In genomic region chr4:101318836-101319235, GRCm38 (mm10) we compare ENCODE assay signal across 17 mouse cellular contexts. TPM values are rescaled to one million over a fixed set of nuclear protein-coding genes. Genes with fewer than 3 reads are reported as not detected.
DNase-seq lines count a peak whose midpoint lies in the region; ATAC-seq and TF ChIP-seq lines count a peak whose summit lies in the region.
"Had no signal": no experiment of that assay in that cellular context is flagged by ENCODE, and none has a peak within 500 bp of the region (broad histone marks: within the 10 kb centered on the region; RNA-seq: fewer than 3 reads in every experiment).

No protein-coding gene starts in this region.

- peak; percentile 26 for TF ChIP-seq RAD21 in CH12.LX (IDR thresholded peaks at IDR 0.05; ENCODE audit: low read depth, low read length)

- no peaks in the 10 kb centered on the region for H3K27me3 ChIP-seq in heart, postnatal 0 days (ENCODE audit: control insufficient read depth, insufficient read depth, low read length)
- H3K27me3 ChIP-seq in liver, postnatal 0 days (ENCODE audit: insufficient read depth, low read length): 0 out of 2 replicates have a peak, but pooled peaks cover 2% of the 10 kb centered on the region
- peaks cover 5% of the 10 kb centered on the region for H3K27me3 ChIP-seq in CH12.LX (replicated peaks)

- DNase-seq in heart, postnatal 0 days (ENCODE audit: low spot score): no peak
- DNase-seq in heart, postnatal 36 days: no peak
- no peak for DNase-seq in liver, postnatal 0 days
- no peak for DNase-seq in liver
- DNase-seq in CH12.LX (ENCODE audit: extremely low read depth): no peak
- no peak for DNase-seq in frontal cortex, adult 2 months (ENCODE audit: extremely low spot score in 1 of 2, low spot score in 1 of 2)
- no peak for DNase-seq in gastrocnemius, postnatal 14 days
- DNase-seq: cerebellum, adult 11-12 months; gastrocnemius, postnatal 36 days; kidney, postnatal 14 days; left cerebral cortex, postnatal 4 days; right cerebral cortex, postnatal 4 days; thymus, postnatal 36 days had no signal

- H3K4me2 ChIP-seq in heart, postnatal 0 days (ENCODE audit: low read depth, low read length): no peak overlapping the region
- no peak overlapping the region for H3K4me2 ChIP-seq in liver, postnatal 0 days (ENCODE audit: low read depth, low read length)
- no peak overlapping the region for H3K4me2 ChIP-seq in CH12.LX (ENCODE audit: insufficient read depth, low read depth, poor library complexity, severe bottlenecking)
- H3K4me2 ChIP-seq: embryonic facial prominence, embryonic 12.5 days; heart, embryonic 12.5 days had no signal

- no peak overlapping the region for H3K9ac ChIP-seq in heart, postnatal 0 days (replicated peaks; ENCODE audit: low read depth, low read length)
- H3K9ac ChIP-seq in liver, postnatal 0 days (replicated peaks): no peak overlapping the region
- no peak overlapping the region for H3K9ac ChIP-seq in CH12.LX (ENCODE audit: insufficient read depth, low read depth)
- H3K9ac ChIP-seq: embryonic facial prominence, embryonic 12.5 days; heart, embryonic 12.5 days had no signal

- dilution Hi-C loops in CH12.LX (cut with MboI; ENCODE audit: extremely low pct_ligation_motif_present, extremely low pct_unique_long_range_greater_than_20kb, low sequenced_read_pairs): no loop called here

- no peak for TF ChIP-seq POLR2A in CH12.LX (IDR thresholded peaks at IDR 0.05; ENCODE audit: low read depth, low read length)

- no peak overlapping the region for H3K27ac ChIP-seq in heart, postnatal 0 days (ENCODE audit: low read depth)
- no peak overlapping the region for H3K27ac ChIP-seq in liver, postnatal 0 days (ENCODE audit: low read depth)
- H3K27ac ChIP-seq in CH12.LX (ENCODE audit: insufficient read depth, low read depth): no peak overlapping the region
- H3K27ac ChIP-seq: embryonic facial prominence, embryonic 12.5 days; midbrain, embryonic 10.5 days had no signal

- no peaks in the 10 kb centered on the region for H3K36me3 ChIP-seq in heart, postnatal 0 days (replicated peaks; ENCODE audit: control insufficient read depth, insufficient read depth, low read length)
- no peaks in the 10 kb centered on the region for H3K36me3 ChIP-seq in liver, postnatal 0 days (replicated peaks; ENCODE audit: insufficient read depth, low read length)
- H3K36me3 ChIP-seq in CH12.LX (replicated peaks in 1 of 2; ENCODE audit: control insufficient read depth in 1 of 2, insufficient read depth in 1 of 2, low read length in 1 of 2): no peaks in the 10 kb centered on the region
- H3K36me3 ChIP-seq: embryonic facial prominence, embryonic 12.5 days; heart, embryonic 12.5 days; midbrain, embryonic 10.5 days had no signal

- H3K79me2 ChIP-seq in CH12.LX (replicated peaks; ENCODE audit: control insufficient read depth, extremely low read depth, insufficient read depth, poor library complexity, severe bottlenecking): no peaks in the 10 kb centered on the region

- WGBS in heart, postnatal 0 days: 86% methylated on average over 1 of the region's 1 CpGs
- 73% methylated on average over 1 of the region's 1 CpGs for WGBS in liver, postnatal 0 days (ENCODE audit: insufficient replicate concordance)

- no peak for ATAC-seq in heart, postnatal 0 days (ENCODE audit: insufficient read depth, low read depth)
- no peak for ATAC-seq in liver, postnatal 0 days
- ATAC-seq in megakaryocyte progenitor cell, adult 5-6 weeks (replicated peaks; ENCODE audit: poor library complexity): peak; percentile 45; the same call in 1 of the 2 replicates

- in situ Hi-C loops in CH12.LX (cut with MboI; ENCODE audit: low pct_ligation_motif_present, low pct_unique_long_range_greater_than_20kb, low sequenced_read_pairs): no loop called here

- TF ChIP-seq CTCF in heart, postnatal 0 days (IDR thresholded peaks at IDR 0.05; ENCODE audit: low read depth): peak; percentile 25; the same call in 1 of the 2 replicates
- TF ChIP-seq CTCF in liver, postnatal 0 days (IDR thresholded peaks at IDR 0.05; ENCODE audit: low read depth): peak; percentile 52
- peak in 1 of 2 experiments; percentile 43; a peak in 2 of 4 replicates for TF ChIP-seq CTCF in CH12.LX (conservative IDR thresholded peaks at IDR 0.05 in 1 of 2, IDR thresholded peaks at IDR 0.05 in 1 of 2; ENCODE audit: low read depth in 2 of 2, low read length in 2 of 2)

- no peaks in the 10 kb centered on the region for H3K4me1 ChIP-seq in heart, postnatal 0 days (ENCODE audit: control insufficient read depth, insufficient read depth)
- H3K4me1 ChIP-seq in liver, postnatal 0 days (ENCODE audit: insufficient read depth): 0 out of 2 replicates have a peak, but pooled peaks cover 3% of the 10 kb centered on the region
- no peaks in the 10 kb centered on the region for H3K4me1 ChIP-seq in CH12.LX (ENCODE audit: control insufficient read depth in 1 of 2, insufficient read depth in 2 of 2)
- H3K4me1 ChIP-seq: embryonic facial prominence, embryonic 12.5 days; heart, embryonic 12.5 days; midbrain, embryonic 10.5 days had no signal

- H3K9me3 ChIP-seq in heart, postnatal 0 days (replicated peaks; ENCODE audit: control insufficient read depth, low read length): no peaks in the 10 kb centered on the region
- no peaks in the 10 kb centered on the region for H3K9me3 ChIP-seq in liver, postnatal 0 days (ENCODE audit: low read length)
- H3K9me3 ChIP-seq in CH12.LX (replicated peaks; ENCODE audit: low read length): peaks cover 3% of the 10 kb centered on the region
- H3K9me3 ChIP-seq: embryonic facial prominence, embryonic 12.5 days; midbrain, embryonic 10.5 days had no signal

- no peak for TF ChIP-seq EP300 in heart, postnatal 0 days (IDR thresholded peaks at IDR 0.05; ENCODE audit: low read depth)
- no peak for TF ChIP-seq EP300 in liver, postnatal 0 days (IDR thresholded peaks at IDR 0.05; ENCODE audit: low read depth)
- no peak for TF ChIP-seq EP300 in CH12.LX (IDR thresholded peaks at IDR 0.05; ENCODE audit: low read length)

- intact Hi-C loops in heart, postnatal 36 days (cut with DNase I): no loop called here
- intact Hi-C loops in gastrocnemius, postnatal 14 days (cut with DNase I; ENCODE audit: low total_unique reads): loop anchor here (5.0 to 10.0 kb wide), 2 partner anchors 117 to 144 kb away; no protein-coding TSS in a partner anchor

- no peak overlapping the region for H3K4me3 ChIP-seq in heart, postnatal 0 days (ENCODE audit: low read depth, low read length)
- H3K4me3 ChIP-seq in liver, postnatal 0 days (ENCODE audit: low read depth, low read length): no peak overlapping the region
- H3K4me3 ChIP-seq in CH12.LX (replicated peaks in 1 of 3; ENCODE audit: low read depth in 2 of 3, low read length in 2 of 3, poor library complexity in 1 of 3): no peak overlapping the region
- H3K4me3 ChIP-seq: embryonic facial prominence, embryonic 12.5 days; heart, embryonic 12.5 days; midbrain, embryonic 10.5 days had no signal

TF ChIP-seq in CH12.LX, 34 proteins besides CTCF, POLR2A, EP300 and RAD21:
- TF ChIP-seq MAX (IDR thresholded peaks at IDR 0.05; ENCODE audit: low read length) (no peak), KAT2A (IDR thresholded peaks at IDR 0.05; ENCODE audit: insufficient replicate concordance, low read length) (no peak), SMC3 (IDR thresholded peaks at IDR 0.05; ENCODE audit: low read depth, low read length) (peak; percentile 31), BHLHE40 (IDR thresholded peaks at IDR 0.05; ENCODE audit: low read depth, low read length) (no peak), NRF1 (IDR thresholded peaks at IDR 0.05; ENCODE audit: low read depth, low read length) (no peak), ZC3H11A (IDR thresholded peaks at IDR 0.05; ENCODE audit: low read depth, low read length) (no peak), ZNF384 (IDR thresholded peaks at IDR 0.05; ENCODE audit: low read depth, low read length) (no peak)

RNA-seq across cellular contexts. Expression of gene Jak1, which starts 53.8 kb away (rescaled TPM):
- 37.4 and 44.2 TPM in 2 replicates for total RNA-seq in heart, postnatal 0 days (2014; rRNA removed; ENCODE audit: low replicate concordance)
- polyA plus RNA-seq in heart, postnatal 0 days (2015; fragmentation: Nextera tagmentation; extraction: Ambion mirVana): 55.1 and 63.4 TPM in 2 replicates
- 10 to 100 TPM; 86.8 to 93.7 TPM for total RNA-seq in heart, postnatal 36 days (2021)
- 33.9 and 51.2 TPM in 2 replicates for polyA plus RNA-seq in liver, postnatal 0 days (2015; fragmentation: Nextera tagmentation; extraction: Ambion mirVana)
- 26.9 and 28.6 TPM in 2 replicates for total RNA-seq in CH12.LX (2012; rRNA removed)
- total RNA-seq in CH12.LX (2014; rRNA removed): 33.3 and 33.9 TPM in 2 replicates
- 45.2 and 51.4 TPM in 2 replicates for polyA plus RNA-seq in CH12.LX (2012; ENCODE audit: insufficient read length, low read depth)
- 60.2 and 69.1 TPM in 2 replicates for total RNA-seq in megakaryocyte progenitor cell, adult 5-6 weeks (2015)
- total RNA-seq in megakaryocyte progenitor cell, adult 5-6 weeks (2017): 56.6 and 62.6 TPM in 2 replicates
- 62.9 and 70.1 TPM in 2 replicates for polyA plus RNA-seq in frontal cortex, adult 2 months (2012; rRNA removed)
- total RNA-seq in gastrocnemius, postnatal 14 days (2021): 100 to 1,000 TPM in 1 of 2 experiments, 10 to 100 TPM in 1; 96.6 to 108 TPM
